Mouse (Mus musculus): Measurements from ENCODE around the gene Nr1d1.

DNA sequence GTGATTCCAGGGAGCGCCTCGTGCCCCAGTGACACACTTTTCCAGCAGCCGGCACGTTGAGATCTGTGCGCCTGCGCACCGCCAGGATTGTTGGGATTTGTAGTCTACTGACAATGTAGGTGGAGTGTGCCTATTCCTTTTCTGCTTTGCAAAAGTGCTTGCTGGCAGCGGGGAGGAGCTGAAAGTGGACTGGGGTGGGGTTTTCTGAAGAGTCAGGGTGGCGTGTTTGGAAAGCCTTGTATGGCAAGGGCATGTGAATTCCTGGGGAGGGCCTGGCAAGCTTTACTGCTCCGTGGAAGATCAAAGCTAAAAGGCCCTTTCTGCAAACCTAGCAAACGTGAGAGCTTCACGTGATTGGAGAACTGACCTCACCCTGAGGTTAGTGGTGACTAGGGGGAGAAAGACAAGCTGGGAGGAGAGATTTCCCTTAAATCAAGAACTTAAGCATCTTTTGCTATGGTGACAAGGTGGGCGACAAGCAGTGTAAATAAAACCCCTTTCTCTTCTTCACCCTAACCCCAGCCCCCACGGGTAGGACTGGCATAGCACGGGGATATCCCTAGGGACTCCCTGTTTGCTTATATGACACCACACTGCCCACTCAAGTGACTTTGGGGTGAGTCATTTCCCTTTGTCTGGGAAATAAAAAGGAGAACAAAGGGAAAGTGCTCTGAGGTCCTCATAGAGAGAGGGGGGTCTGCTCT lies 367 bp upstream of the Nr1d1 start:
- peak; percentile 93 for TF ChIP-seq EP300 (IDR thresholded peaks at IDR 0.05; ENCODE audit: insufficient read depth, low read depth, low read length)
- TF ChIP-seq POLR2A (IDR thresholded peaks at IDR 0.05; ENCODE audit: insufficient read depth, low read depth, low read length), result no peak; the same call in none of the 2 replicates
- no peak for TF ChIP-seq CTCF (IDR thresholded peaks at IDR 0.05)

All from heart, adult 2 months (tissue).